Mouse (Mus musculus) erythroblast, embryonic 14.5 days (primary cell): Measurements from ENCODE around the gene Ckap2.

Experiments used
- GATA1 ChIP-seq: IDR thresholded peaks from 2 replicates; pipeline ENCODE4 v1.6.1; 2012; ENCODE audit warnings: low read length, inconsistent platforms, mixed read lengths
- TAL1 ChIP-seq: IDR thresholded peaks from 3 replicates; pipeline ENCODE4 v1.6.1; 2012; ENCODE audit warnings: low read length, inconsistent platforms, mixed read lengths

DNA sequence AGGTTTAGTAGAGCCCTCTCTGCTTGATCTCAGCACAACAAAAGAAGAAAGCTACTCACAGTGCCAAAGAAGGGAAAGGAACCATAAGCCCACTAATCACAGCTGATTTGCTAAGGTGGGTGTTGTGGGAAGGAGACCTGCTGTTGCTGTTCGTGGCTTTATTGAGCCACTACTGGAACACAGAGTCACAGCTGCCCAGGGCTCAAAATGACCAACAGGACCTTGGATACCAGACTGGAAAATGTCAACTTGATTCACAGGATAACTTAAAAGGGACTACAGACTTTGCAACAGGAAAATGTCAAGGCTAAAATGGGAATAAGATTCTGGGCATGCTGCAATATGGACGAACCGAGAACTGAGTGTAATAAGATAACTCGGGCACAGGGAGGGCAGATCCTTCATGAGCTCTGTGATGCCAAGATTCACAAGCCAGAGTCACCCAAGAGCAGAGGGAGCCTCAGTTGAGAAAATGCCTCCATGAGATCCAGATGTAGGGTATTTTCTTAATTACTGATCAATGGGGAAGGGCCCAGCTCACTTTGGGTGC, 43.7 kb downstream of the Ckap2 start:
- no peak for TF ChIP-seq GATA1
- no peak for TF ChIP-seq TAL1
